Mouse (Mus musculus) gastrocnemius, postnatal 10 days (tissue): ENCODE results near the gene Car4. TPM values are rescaled to one million over a fixed set of nuclear protein-coding genes. Genes with fewer than 3 reads are reported as not detected.

Experiments used
- DNase-seq: peaks from one replicate; pipeline ENCODE4 v3.0.0; 2021; ENCODE audit warnings: mixed read lengths
- total RNA-seq, 2 experiments: library from RNA; stranded (reverse); gene quantifications; 2 replicates each; pipeline ENCODE4 v1.2.3; 2021

The Car4 gene
- total RNA-seq, 2 experiments from 2014 or later = 11.8 to 12.1 TPM

GRCm38 (mm10) chr11:85003566-85003965 lies 46.0 kb downstream of the Car4 start:
- DNase-seq = no peak

DNA sequence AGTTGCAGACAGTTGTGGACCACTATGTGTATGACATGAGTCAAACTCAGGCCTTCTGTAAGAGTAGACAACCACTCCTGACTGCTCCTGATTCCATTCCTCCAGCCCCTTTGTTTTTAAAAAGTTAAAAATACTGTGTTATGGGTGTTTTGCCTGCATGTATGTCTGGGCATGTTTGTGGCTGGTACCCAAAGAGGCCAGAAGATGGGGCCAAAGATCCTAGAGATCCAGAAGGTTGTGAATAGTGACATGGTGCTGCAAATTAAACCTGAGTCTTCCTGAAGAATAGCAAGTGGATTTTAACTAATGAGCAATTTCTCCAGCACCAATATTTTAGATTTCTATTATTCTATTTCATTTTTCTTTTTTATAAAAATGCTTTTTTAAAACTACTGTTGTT lies 55.5 kb downstream of the Car4 start:
- DNase-seq = no peak

Other genes starting within 250 kb of the Car4 start
- 1 to 10 TPM; 3.8 to 4.9 TPM for gene Mrm1, start 138.3 kb upstream of the Car4 start, total RNA-seq
- gene Dhrs11, start 128.8 kb upstream of the Car4 start, total RNA-seq = 10 to 100 TPM; 19.2 to 22.6 TPM
- gene Ggnbp2, start 87.0 kb upstream of the Car4 start, total RNA-seq = 10 to 100 TPM; 40.6 to 52.8 TPM
- gene Myo19, start 77.6 kb upstream of the Car4 start, total RNA-seq = 1 to 10 TPM; 4.4 to 5.3 TPM
- 1 to 10 TPM; 6.3 to 7.7 TPM for gene Pigw, start 77.5 kb upstream of the Car4 start, total RNA-seq
- gene Znhit3, start 41.4 kb upstream of the Car4 start, total RNA-seq = 10 to 100 TPM in 1 of 2 experiments, 1 to 10 TPM in 1; 9.3 to 12.4 TPM
- gene Usp32, start 182.4 kb downstream of the Car4 start, total RNA-seq = 10 to 100 TPM; 10.4 to 12.3 TPM
- gene 1700125H20Rik, start 212.6 kb downstream of the Car4 start, total RNA-seq = not detected